Mouse (Mus musculus): ENCODE results near the gene Saxo1. TPM values are rescaled to one million over a fixed set of nuclear protein-coding genes. Genes with fewer than 3 reads are reported as not detected.

The Saxo1 gene
- polyA plus RNA-seq, 2 experiments from 2014 or later = not detected

GRCm38 (mm10) chr4:86527162-86528136 lies 30.7 kb downstream of the Saxo1 start:
- no peak for ATAC-seq

DNA sequence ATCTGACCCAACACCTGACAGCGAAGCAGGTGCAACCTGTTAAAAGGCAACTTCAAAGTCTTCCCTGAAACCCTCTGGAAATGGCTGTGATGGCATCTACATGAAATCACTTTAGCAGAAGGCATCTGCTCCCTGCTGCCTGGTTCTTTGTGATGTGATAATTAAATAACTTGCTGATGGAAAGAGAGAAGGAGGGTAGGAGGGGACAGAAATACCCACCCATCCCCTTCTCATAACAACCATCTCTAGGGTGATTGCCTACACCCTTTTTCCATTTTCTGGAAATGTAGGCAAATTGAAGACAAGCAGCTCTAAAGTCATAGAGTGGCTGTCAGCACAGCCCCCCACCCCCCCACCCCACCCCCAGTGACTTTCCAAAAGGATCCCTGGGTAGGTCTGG lies 33.6 kb downstream of the Saxo1 start:
- no peak for ATAC-seq

GRCm38 (mm10) chr4:86523771-86524170 lies 34.4 kb downstream of the Saxo1 start:
- no peak for ATAC-seq

DNA sequence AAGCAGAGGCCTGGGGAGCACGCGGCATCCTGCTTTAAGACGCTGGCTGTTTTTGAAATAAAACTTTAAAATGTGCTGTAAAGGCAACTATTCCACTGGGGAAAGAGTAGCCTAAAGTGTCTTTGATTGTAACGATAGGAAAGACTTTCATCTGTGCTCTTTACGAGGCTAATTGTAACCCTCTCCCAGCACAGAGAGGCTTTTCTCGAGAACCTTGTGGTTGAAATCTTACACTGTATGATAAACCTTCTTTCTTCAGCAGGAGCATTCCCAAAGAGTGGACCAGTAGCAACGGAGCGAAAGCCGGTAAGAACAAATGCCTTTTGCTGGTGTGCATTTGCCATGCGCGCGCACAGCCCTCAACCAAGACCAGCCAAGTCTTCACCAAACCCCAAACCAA lies 37.4 kb downstream of the Saxo1 start:
- ATAC-seq = no peak

- no peak for ATAC-seq
These were observed 38.2 kb downstream of the Saxo1 start for GRCm38 (mm10) chr4:86519953-86520352.

- no peak for ATAC-seq
These were observed 53.5 kb downstream of the Saxo1 start for GRCm38 (mm10) chr4:86504656-86505055.

- no peak for ATAC-seq
These were observed 58.6 kb downstream of the Saxo1 start for GRCm38 (mm10) chr4:86499561-86499960.

- ATAC-seq = no peak
These were observed 59.4 kb downstream of the Saxo1 start for GRCm38 (mm10) chr4:86498754-86499153.

DNA sequence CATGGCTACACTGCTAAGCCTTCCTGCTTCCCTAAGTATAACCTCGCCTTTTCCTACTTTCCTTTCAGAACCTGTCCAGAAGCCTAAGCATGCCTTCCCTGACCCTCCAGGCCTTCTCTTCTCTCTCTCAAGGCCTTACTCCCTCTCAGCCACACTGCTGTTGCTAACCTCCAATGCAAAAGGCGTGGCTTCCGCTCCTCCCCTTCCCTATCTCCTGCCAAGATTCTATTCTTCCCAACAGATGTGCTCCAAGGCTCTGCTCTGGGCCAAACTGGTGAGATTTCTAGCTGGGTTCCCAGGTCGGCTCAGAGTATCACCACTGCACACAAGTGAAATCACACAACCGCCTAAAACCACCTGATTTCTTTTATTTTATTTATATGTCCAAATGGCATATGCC lies 69.0 kb downstream of the Saxo1 start:
- no peak for ATAC-seq

DNA sequence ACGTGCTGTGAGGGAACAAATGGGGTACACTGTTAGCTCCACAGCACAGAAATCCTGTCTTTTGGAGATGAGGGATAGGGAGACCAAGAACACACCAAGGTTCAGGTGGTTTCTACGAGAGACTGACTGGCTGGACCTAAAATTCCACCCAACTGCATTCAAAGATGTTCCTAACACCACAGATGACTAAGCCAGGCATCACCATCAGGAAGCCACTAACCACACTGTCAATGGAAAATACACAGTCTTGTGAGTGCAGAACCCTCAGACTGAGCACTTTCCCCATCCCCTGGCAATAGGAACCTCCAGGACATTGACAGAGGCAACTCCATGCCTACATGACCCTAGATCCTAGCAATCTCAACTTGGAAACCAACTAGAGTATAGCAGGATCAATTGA lies 71.2 kb downstream of the Saxo1 start:
- no peak for ATAC-seq

DNA sequence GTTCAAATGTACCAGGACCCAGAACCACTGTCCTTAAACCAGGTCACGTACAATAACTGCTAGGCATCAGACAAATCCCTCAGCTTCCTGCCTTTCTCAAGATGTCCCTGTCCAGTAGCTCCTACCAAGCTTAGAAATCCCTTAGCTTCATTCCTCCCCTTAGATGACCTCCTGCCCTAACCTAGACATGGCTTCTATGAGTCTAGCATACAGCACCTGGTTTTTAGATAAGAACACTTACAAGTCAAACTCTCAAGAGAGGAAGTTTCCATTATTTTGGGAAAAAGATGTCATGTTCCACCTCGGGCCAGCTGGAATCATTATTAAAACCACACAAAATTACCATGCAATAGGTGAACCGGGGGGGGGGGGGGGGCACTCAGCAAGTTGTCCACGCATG lies 71.6 kb downstream of the Saxo1 start:
- ATAC-seq = no peak

- no peak for ATAC-seq
These were observed 73.1 kb downstream of the Saxo1 start for GRCm38 (mm10) chr4:86485052-86485451.

- no peak for ATAC-seq
These were observed 74.4 kb downstream of the Saxo1 start for GRCm38 (mm10) chr4:86483686-86484085.

- no peak for ATAC-seq
These were observed 75.0 kb downstream of the Saxo1 start for GRCm38 (mm10) chr4:86483013-86483615.

- ATAC-seq = no peak
These were observed 77.2 kb downstream of the Saxo1 start for GRCm38 (mm10) chr4:86480891-86481290.

GRCm38 (mm10) chr4:86464808-86465207 lies 93.3 kb downstream of the Saxo1 start:
- no peak for ATAC-seq

GRCm38 (mm10) chr4:86450468-86450867 lies 107.7 kb downstream of the Saxo1 start:
- no peak for ATAC-seq

GRCm38 (mm10) chr4:86436336-86436735 lies 121.8 kb downstream of the Saxo1 start:
- ATAC-seq = no peak

DNA sequence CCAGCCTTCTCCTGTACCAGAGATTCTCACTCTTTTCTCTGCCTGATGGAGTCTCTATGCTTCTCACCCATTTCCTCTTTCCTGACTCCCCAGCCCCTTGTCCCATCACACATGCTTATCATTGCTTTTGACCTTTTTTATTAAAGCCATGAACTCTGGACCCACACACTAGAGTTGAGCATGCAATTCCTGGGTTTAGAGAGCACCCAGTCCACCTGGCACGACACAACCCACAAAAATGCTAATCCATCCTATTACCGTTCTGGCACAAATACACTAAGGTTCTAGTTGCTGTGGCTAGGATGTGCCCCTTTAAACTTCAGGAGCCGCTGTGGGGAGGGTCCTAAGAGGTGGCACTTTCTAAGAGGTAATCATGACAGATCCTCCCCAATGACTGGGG lies 122.5 kb downstream of the Saxo1 start:
- no peak for ATAC-seq

DNA sequence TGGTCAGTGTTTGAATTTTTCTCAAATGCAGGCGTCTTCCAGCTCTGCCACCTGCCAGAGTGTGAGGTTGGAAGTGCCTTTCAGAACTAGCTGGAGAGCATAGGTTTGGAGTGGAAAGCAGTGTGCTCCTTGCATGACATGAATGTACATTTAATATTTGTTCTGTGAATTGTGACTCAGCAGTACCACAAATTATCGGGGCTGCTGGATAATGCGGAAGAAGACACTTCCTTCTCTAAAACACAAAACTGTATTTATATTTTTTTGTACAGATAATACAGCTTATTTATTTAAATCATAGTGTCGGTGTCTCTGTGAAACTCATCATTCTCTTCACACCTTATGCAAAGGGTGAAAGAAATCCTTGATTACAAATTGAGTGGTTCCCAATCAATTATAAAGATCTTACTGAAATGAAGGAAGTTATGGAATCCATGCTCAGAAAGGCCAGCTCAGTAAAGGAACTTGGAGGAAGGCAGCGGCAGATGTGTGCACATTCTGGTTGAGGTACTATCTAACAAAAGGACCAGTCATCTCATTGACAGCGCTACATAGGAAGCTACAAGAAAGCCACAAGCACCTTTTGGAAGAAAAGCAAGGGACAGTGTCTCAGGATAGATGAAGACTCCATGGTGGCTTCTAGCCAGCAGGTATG lies 129.9 kb downstream of the Saxo1 start:
- no peak for ATAC-seq

DNA sequence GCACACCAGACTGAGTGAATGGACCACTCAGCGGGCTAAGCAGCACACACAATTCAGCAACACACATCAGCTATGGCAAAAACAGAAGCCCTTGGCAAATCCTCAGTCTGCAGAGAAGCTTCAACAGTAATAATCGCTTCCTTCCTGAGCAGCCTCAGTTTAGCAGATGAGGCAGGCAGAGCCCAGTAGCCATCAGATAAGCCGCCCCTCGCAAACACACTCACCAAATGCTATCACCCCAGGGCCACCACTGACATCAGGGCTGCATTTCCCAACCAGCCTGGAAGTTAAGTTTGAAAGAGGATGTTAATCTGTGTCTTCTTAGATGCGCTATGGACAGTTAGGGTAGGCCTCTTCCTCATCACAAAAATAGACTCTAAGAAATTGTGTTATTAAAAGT lies 130.8 kb downstream of the Saxo1 start:
- ATAC-seq = no peak

DNA sequence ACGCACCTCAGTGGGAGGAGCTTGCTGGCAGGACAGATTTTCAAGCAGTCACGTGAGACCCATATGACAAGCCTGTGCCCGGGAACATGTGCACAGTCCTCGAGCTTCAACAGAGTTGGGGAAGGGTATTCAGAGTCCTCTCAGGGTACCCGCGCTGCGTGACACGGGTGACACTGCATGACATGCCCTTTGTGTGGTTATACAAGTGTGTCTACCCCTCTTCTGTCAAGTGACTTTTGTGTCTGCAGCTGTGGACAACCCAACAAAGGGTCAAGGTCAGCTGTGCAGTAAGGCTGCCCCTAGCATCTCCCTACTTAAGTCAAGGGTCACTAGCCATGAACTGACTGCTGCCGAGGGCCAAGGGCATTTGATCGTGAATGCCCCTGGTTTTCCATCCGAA lies 131.6 kb downstream of the Saxo1 start:
- ATAC-seq = no peak

DNA sequence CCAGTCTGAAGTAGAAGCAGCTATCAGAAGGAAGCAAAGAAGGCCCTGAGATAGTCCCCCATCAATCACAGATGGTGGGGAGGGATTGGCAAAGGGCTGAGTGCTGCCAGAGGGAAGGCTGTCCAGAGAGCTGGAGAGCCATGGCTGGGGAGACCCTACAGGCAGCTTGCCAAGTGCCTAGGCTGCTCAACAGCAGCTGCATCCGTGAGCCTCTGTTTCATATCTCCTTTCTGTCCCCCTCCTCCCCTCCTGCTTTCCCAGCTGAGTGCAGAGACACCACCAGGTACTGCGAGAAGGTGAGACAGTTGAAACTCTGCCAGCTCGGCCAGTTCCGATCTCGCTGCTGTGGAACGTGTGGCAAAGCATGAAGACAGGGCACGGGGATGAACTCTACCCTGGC lies 132.5 kb downstream of the Saxo1 start:
- ATAC-seq = no peak

- ATAC-seq = no peak
These were observed 135.5 kb downstream of the Saxo1 start for GRCm38 (mm10) chr4:86422586-86422985.

Measured in CD4-positive, CD25-positive, alpha-beta regulatory T cell, adult 4 months (primary cell).